Mouse (Mus musculus): ENCODE data around the gene Wnt7a. TPM values are rescaled to one million over a fixed set of nuclear protein-coding genes. Genes with fewer than 3 reads are reported as not detected.

Gene Wnt7a
- under 1 TPM; 0.02 to 0.19 TPM for polyA plus RNA-seq (2012; fragmentation: generic; extraction: Trizol)

DNA sequence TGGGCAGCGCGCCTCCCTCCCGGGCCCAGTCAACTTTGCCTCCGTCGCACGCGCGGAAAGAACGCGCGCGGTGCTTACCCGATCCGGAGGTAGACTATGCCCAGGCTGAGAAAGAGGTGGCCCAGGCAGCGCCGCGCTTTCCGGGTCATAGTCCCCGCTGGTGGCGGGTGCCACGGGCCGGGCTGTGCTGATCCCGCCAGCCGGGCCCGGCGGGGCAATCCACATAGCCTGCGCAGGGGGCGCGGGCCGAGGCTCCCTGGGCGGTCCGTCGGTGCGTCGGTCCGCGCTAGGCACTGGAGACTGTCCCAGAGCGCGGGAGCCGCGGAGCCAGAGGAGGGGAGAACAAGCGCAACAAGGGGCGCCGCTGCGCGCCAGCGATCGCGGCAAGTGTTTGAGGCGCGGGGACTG, at the start of gene Wnt7a:
Wnt7a (minus strand) TSS at position 403 of the 408 bp plus-strand sequence.

Other genes starting within 250 kb of the Wnt7a start
- gene Fbln2, start 198.9 kb downstream of the Wnt7a start, polyA plus RNA-seq (2012; fragmentation: generic; extraction: Trizol) = 100 to 1,000 TPM in 1 of 2 experiments, 10 to 100 TPM in 1; 56.8 to 258 TPM
- 1 to 10 TPM; 5.9 to 6.2 TPM for gene Chchd4, start 62.2 kb upstream of the Wnt7a start, polyA plus RNA-seq (2012; fragmentation: generic; extraction: Trizol)
- gene Tmem43, start 62.3 kb upstream of the Wnt7a start, polyA plus RNA-seq (2012; fragmentation: generic; extraction: Trizol) = 10 to 100 TPM; 20.9 to 61.5 TPM
- 10 to 100 TPM in 1 of 2 experiments, 1 to 10 TPM in 1; 1.2 to 14.0 TPM for gene Xpc, start 104.5 kb upstream of the Wnt7a start, polyA plus RNA-seq (2012; fragmentation: generic; extraction: Trizol)
- gene Lsm3, start 104.6 kb upstream of the Wnt7a start, polyA plus RNA-seq (2012; fragmentation: generic; extraction: Trizol) = 100 to 1,000 TPM in 1 of 2 experiments, 10 to 100 TPM in 1; 99.9 to 171 TPM